In genomic region chr2:121610008-121610884, GRCm38 (mm10) we compare ENCODE assay signal across 15 mouse cellular contexts.
DNase-seq lines count a peak whose midpoint lies in the region; ATAC-seq and TF ChIP-seq lines count a peak whose summit lies in the region.
"Had no signal": no experiment of that assay in that cellular context is flagged by ENCODE, and none has a peak within 500 bp of the region (broad histone marks: within the 10 kb centered on the region; RNA-seq: fewer than 3 reads in every experiment).

No protein-coding gene starts in this region.

- no peak overlapping the region for H3K4me2 ChIP-seq in forebrain, embryonic 12.5 days
- H3K4me2 ChIP-seq in forebrain, embryonic 16.5 days (ENCODE audit: low read length): no peak overlapping the region
- no peak overlapping the region for H3K4me2 ChIP-seq in lung, postnatal 0 days (replicated peaks; ENCODE audit: low read depth, low read length)
- H3K4me2 ChIP-seq in midbrain, embryonic 11.5 days: no peak overlapping the region
- H3K4me2 ChIP-seq: stomach, embryonic 15.5 days had no signal

- H3K27ac ChIP-seq in forebrain, embryonic 12.5 days: no peak overlapping the region
- no peak overlapping the region for H3K27ac ChIP-seq in forebrain, embryonic 16.5 days (ENCODE audit: low read length)
- no peak overlapping the region for H3K27ac ChIP-seq in lung, postnatal 0 days (ENCODE audit: low read length)
- H3K27ac ChIP-seq in midbrain, embryonic 11.5 days (ENCODE audit: low read depth, low read length): no peak overlapping the region
- H3K27ac ChIP-seq: forebrain, embryonic 10.5 days; stomach, embryonic 15.5 days had no signal

- intact Hi-C loops in left cerebral cortex, postnatal 14 days (cut with DNase I): no loop called here

- H3K36me3 ChIP-seq in forebrain, embryonic 12.5 days (replicated peaks): no peaks in the 10 kb centered on the region
- no peaks in the 10 kb centered on the region for H3K36me3 ChIP-seq in forebrain, embryonic 16.5 days (ENCODE audit: control insufficient read depth, insufficient read depth)
- no peaks in the 10 kb centered on the region for H3K36me3 ChIP-seq in lung, postnatal 0 days (ENCODE audit: insufficient read depth, low read length)
- H3K36me3 ChIP-seq in midbrain, embryonic 11.5 days (ENCODE audit: control insufficient read depth, insufficient read depth, low read length): no peaks in the 10 kb centered on the region
- H3K36me3 ChIP-seq: forebrain, embryonic 10.5 days; G1E; stomach, embryonic 15.5 days had no signal

- no peaks in the 10 kb centered on the region for H3K27me3 ChIP-seq in forebrain, embryonic 12.5 days
- H3K27me3 ChIP-seq in forebrain, embryonic 16.5 days (replicated peaks; ENCODE audit: control insufficient read depth, insufficient read depth, low read length): no peaks in the 10 kb centered on the region
- no peaks in the 10 kb centered on the region for H3K27me3 ChIP-seq in lung, postnatal 0 days (replicated peaks; ENCODE audit: insufficient read depth, low read length)
- H3K27me3 ChIP-seq in midbrain, embryonic 11.5 days (ENCODE audit: control insufficient read depth, insufficient read depth, low read length): no peaks in the 10 kb centered on the region
- H3K27me3 ChIP-seq: stomach, embryonic 15.5 days had no signal

- TF ChIP-seq EP300 in lung, postnatal 0 days (IDR thresholded peaks at IDR 0.05): no peak

- no peak for DNase-seq in lung, postnatal 0 days (ENCODE audit: low spot score)
- no peak for DNase-seq in lung, adult 18-20 months
- DNase-seq in midbrain, embryonic 11.5 days (ENCODE audit: low spot score, missing footprints): no peak
- no peak for DNase-seq in natural killer cell, adult 2 months (ENCODE audit: low spot score in 2 of 2)
- no peak for DNase-seq in urinary bladder, postnatal 10 days (ENCODE audit: low spot score)
- DNase-seq in left cerebral cortex, postnatal 14 days (ENCODE audit: low spot score in 2 of 2): no peak
- DNase-seq: heart, postnatal 36 days; kidney, postnatal 4 days; left cerebral cortex, postnatal 4 days; right cerebral cortex, postnatal 14 days had no signal

- 75% methylated on average over 17 of the region's 17 CpGs for WGBS in forebrain, embryonic 12.5 days
- 72% methylated on average over 17 of the region's 17 CpGs for WGBS in forebrain, embryonic 16.5 days
- 20% methylated on average over 17 of the region's 17 CpGs for WGBS in lung, postnatal 0 days
- 74% methylated on average over 17 of the region's 17 CpGs for WGBS in midbrain, embryonic 11.5 days

- peak; percentile 17; the same call in 1 of the 2 replicates for ATAC-seq in forebrain, embryonic 12.5 days (ENCODE audit: low FRiP score)
- no peak for ATAC-seq in forebrain, embryonic 16.5 days
- ATAC-seq in lung, postnatal 0 days: peak; percentile 16; the same call in 1 of the 2 replicates
- ATAC-seq in midbrain, embryonic 11.5 days (ENCODE audit: low FRiP score): peak; percentile 48; the same call in 1 of the 2 replicates

- no peak for TF ChIP-seq CTCF in lung, postnatal 0 days (IDR thresholded peaks at IDR 0.05)

- H3K9ac ChIP-seq in forebrain, embryonic 12.5 days: no peak overlapping the region; the same call in 1 of the 2 replicates
- H3K9ac ChIP-seq in forebrain, embryonic 16.5 days (replicated peaks; ENCODE audit: low read depth, low read length): no peak overlapping the region
- no peak overlapping the region for H3K9ac ChIP-seq in lung, postnatal 0 days (replicated peaks; ENCODE audit: low read depth)
- H3K9ac ChIP-seq in midbrain, embryonic 11.5 days (ENCODE audit: low read length): no peak overlapping the region
- H3K9ac ChIP-seq: stomach, embryonic 15.5 days had no signal

- no peak overlapping the region for H3K4me3 ChIP-seq in forebrain, embryonic 12.5 days (replicated peaks)
- H3K4me3 ChIP-seq in forebrain, embryonic 16.5 days (replicated peaks; ENCODE audit: low read length): no peak overlapping the region
- H3K4me3 ChIP-seq in lung, postnatal 0 days (ENCODE audit: low read depth, low read length): no peak overlapping the region
- no peak overlapping the region for H3K4me3 ChIP-seq in midbrain, embryonic 11.5 days (ENCODE audit: low read depth, low read length)
- H3K4me3 ChIP-seq: forebrain, embryonic 10.5 days; stomach, embryonic 15.5 days had no signal

- H3K9me3 ChIP-seq in forebrain, embryonic 12.5 days: no peaks in the 10 kb centered on the region
- no peaks in the 10 kb centered on the region for H3K9me3 ChIP-seq in forebrain, embryonic 16.5 days (ENCODE audit: control insufficient read depth, low read length)
- H3K9me3 ChIP-seq in lung, postnatal 0 days (ENCODE audit: low read length): no peaks in the 10 kb centered on the region
- H3K9me3 ChIP-seq in midbrain, embryonic 11.5 days (ENCODE audit: control insufficient read depth, low read length): no peaks in the 10 kb centered on the region
- H3K9me3 ChIP-seq: forebrain, embryonic 10.5 days; G1E; stomach, embryonic 15.5 days had no signal

- peaks cover 28% of the 10 kb centered on the region for H3K4me1 ChIP-seq in forebrain, embryonic 12.5 days
- H3K4me1 ChIP-seq in forebrain, embryonic 16.5 days (replicated peaks; ENCODE audit: control insufficient read depth, insufficient read depth, low read length): peaks cover 7% of the 10 kb centered on the region; the same call in 1 of the 2 replicates
- H3K4me1 ChIP-seq in lung, postnatal 0 days (ENCODE audit: insufficient read depth, low read depth, low read length): no peaks in the 10 kb centered on the region
- peaks cover 2% of the 10 kb centered on the region; the same call in 1 of the 2 replicates for H3K4me1 ChIP-seq in midbrain, embryonic 11.5 days (ENCODE audit: control insufficient read depth, insufficient read depth, low read length)
